Mouse (Mus musculus): ENCODE measurements around the gene Ubxn11. TPM values are rescaled to one million over a fixed set of nuclear protein-coding genes. Genes with fewer than 3 reads are reported as not detected.
"Not testable (repeated sequence)": the region's sequence is repeated elsewhere in the genome, so short reads cannot be mapped to it uniquely, and the experiment has no call there.

Ubxn11 gene
- total and polyA plus RNA-seq, 2 experiments = 0.09 to 0.66 TPM

- 69% methylated on average over 6 of the region's 6 CpGs for WGBS
- Histone ChIP-seq H3K36me3 (ENCODE audit: control insufficient read depth, insufficient read depth, low read length) (peaks cover 24% of the 10 kb centered on the region), H3K79me2 (ENCODE audit: control insufficient read depth, insufficient read depth, low read length) (no peaks in the 10 kb centered on the region), H3K9ac (ENCODE audit: low read depth, low read length) (no peak overlapping the region), H3K27ac (replicated peaks; ENCODE audit: insufficient read depth, low read depth, low read length) (0 out of 2 replicates have a peak overlapping the region, but pooled peaks have one; percentile 5), H3K27me3 (ENCODE audit: control insufficient read depth, insufficient read depth, low read length) (no peaks in the 10 kb centered on the region), H3K4me3 (ENCODE audit: insufficient read depth, low read depth, low read length) (no peak overlapping the region), H3K4me1 (ENCODE audit: control insufficient read depth, insufficient read depth, low read length) (peaks cover 3% of the 10 kb centered on the region; the same call in 1 of the 2 replicates)
- no peak for DNase-seq (ENCODE audit: extremely low read depth, low read depth, low spot score)
- TF ChIP-seq POLR2A (IDR thresholded peaks at IDR 0.05; ENCODE audit: extremely low read depth, insufficient read depth, low read length) (no peak), CTCF (IDR thresholded peaks at IDR 0.05; ENCODE audit: low read depth, low read length) (no peak)
These were observed 27.1 kb downstream of the Ubxn11 start for GRCm38 (mm10) chr4:134129482-134129881.

- Histone ChIP-seq H3K36me3 (ENCODE audit: control insufficient read depth, insufficient read depth, low read length) (peaks cover 43% of the 10 kb centered on the region), H3K4me3 (ENCODE audit: insufficient read depth, low read depth, low read length) (no peak overlapping the region), H3K9ac (ENCODE audit: low read depth, low read length) (no peak overlapping the region), H3K27ac (replicated peaks; ENCODE audit: insufficient read depth, low read depth, low read length) (no peak overlapping the region), H3K4me1 (ENCODE audit: control insufficient read depth, insufficient read depth, low read length) (peaks cover 3% of the 10 kb centered on the region; the same call in 1 of the 2 replicates), H3K27me3 (ENCODE audit: control insufficient read depth, insufficient read depth, low read length) (no peaks in the 10 kb centered on the region), H3K79me2 (ENCODE audit: control insufficient read depth, insufficient read depth, low read length) (no peaks in the 10 kb centered on the region)
- TF ChIP-seq CTCF (IDR thresholded peaks at IDR 0.05; ENCODE audit: low read depth, low read length) = no peak
- TF ChIP-seq POLR2A (IDR thresholded peaks at IDR 0.05; ENCODE audit: extremely low read depth, insufficient read depth, low read length) = no peak
- 82% methylated on average over 3 of the region's 3 CpGs for WGBS
- no peak for DNase-seq (ENCODE audit: extremely low read depth, low read depth, low spot score)
These were observed 29.7 kb downstream of the Ubxn11 start for GRCm38 (mm10) chr4:134132117-134132516.

- Histone ChIP-seq H3K4me3 (ENCODE audit: insufficient read depth, low read depth, low read length) (no peak overlapping the region), H3K27ac (replicated peaks; ENCODE audit: insufficient read depth, low read depth, low read length) (no peak overlapping the region), H3K27me3 (ENCODE audit: control insufficient read depth, insufficient read depth, low read length) (no peaks in the 10 kb centered on the region), H3K79me2 (ENCODE audit: control insufficient read depth, insufficient read depth, low read length) (no peaks in the 10 kb centered on the region), H3K9ac (ENCODE audit: low read depth, low read length) (no peak overlapping the region), H3K36me3 (ENCODE audit: control insufficient read depth, insufficient read depth, low read length) (peaks cover 48% of the 10 kb centered on the region), H3K4me1 (ENCODE audit: control insufficient read depth, insufficient read depth, low read length) (peaks cover 3% of the 10 kb centered on the region; the same call in 1 of the 2 replicates)
- TF ChIP-seq POLR2A (IDR thresholded peaks at IDR 0.05; ENCODE audit: extremely low read depth, insufficient read depth, low read length) (no peak), CTCF (IDR thresholded peaks at IDR 0.05; ENCODE audit: low read depth, low read length) (no peak)
- DNase-seq (ENCODE audit: extremely low read depth, low read depth, low spot score) = no peak
- 76% methylated on average over 8 of the region's 8 CpGs for WGBS
These were observed 30.2 kb downstream of the Ubxn11 start for GRCm38 (mm10) chr4:134132519-134133095.

GRCm38 (mm10) chr4:134136280-134136926, 34.0 kb downstream of the Ubxn11 start:
- H3K27me3 ChIP-seq (ENCODE audit: control insufficient read depth, insufficient read depth, low read length) = no peaks in the 10 kb centered on the region
- 74% methylated on average over 3 of the region's 3 CpGs for WGBS
- H3K4me1 ChIP-seq (ENCODE audit: control insufficient read depth, insufficient read depth, low read length) = no peaks in the 10 kb centered on the region
- no peak overlapping the region for H3K27ac ChIP-seq (replicated peaks; ENCODE audit: insufficient read depth, low read depth, low read length)
- no peak overlapping the region for H3K9ac ChIP-seq (ENCODE audit: low read depth, low read length)
- no peaks in the 10 kb centered on the region for H3K79me2 ChIP-seq (ENCODE audit: control insufficient read depth, insufficient read depth, low read length)
- no peak for DNase-seq (ENCODE audit: extremely low read depth, low read depth, low spot score)
- no peak overlapping the region for H3K4me3 ChIP-seq (ENCODE audit: insufficient read depth, low read depth, low read length)
- TF ChIP-seq CTCF (IDR thresholded peaks at IDR 0.05; ENCODE audit: low read depth, low read length) = no peak
- TF ChIP-seq POLR2A (IDR thresholded peaks at IDR 0.05; ENCODE audit: extremely low read depth, insufficient read depth, low read length) = no peak
- H3K36me3 ChIP-seq (ENCODE audit: control insufficient read depth, insufficient read depth, low read length) = peaks cover 57% of the 10 kb centered on the region

GRCm38 (mm10) chr4:134138857-134139256, 36.5 kb downstream of the Ubxn11 start:
- peaks cover 66% of the 10 kb centered on the region for H3K36me3 ChIP-seq (ENCODE audit: control insufficient read depth, insufficient read depth, low read length)
- peak; percentile 47; the same call in 1 of the 2 replicates for TF ChIP-seq CTCF (IDR thresholded peaks at IDR 0.05; ENCODE audit: low read depth, low read length)
- TF ChIP-seq POLR2A (IDR thresholded peaks at IDR 0.05; ENCODE audit: extremely low read depth, insufficient read depth, low read length) = no peak
- no peak overlapping the region for H3K9ac ChIP-seq (ENCODE audit: low read depth, low read length)
- WGBS = 72% methylated on average over 2 of the region's 2 CpGs
- H3K4me1 ChIP-seq (ENCODE audit: control insufficient read depth, insufficient read depth, low read length) = no peaks in the 10 kb centered on the region
- no peak overlapping the region for H3K27ac ChIP-seq (replicated peaks; ENCODE audit: insufficient read depth, low read depth, low read length)
- no peak for DNase-seq (ENCODE audit: extremely low read depth, low read depth, low spot score)
- H3K27me3 ChIP-seq (ENCODE audit: control insufficient read depth, insufficient read depth, low read length) = no peaks in the 10 kb centered on the region
- H3K79me2 ChIP-seq (ENCODE audit: control insufficient read depth, insufficient read depth, low read length) = no peaks in the 10 kb centered on the region
- no peak overlapping the region for H3K4me3 ChIP-seq (ENCODE audit: insufficient read depth, low read depth, low read length)

- DNase-seq (ENCODE audit: extremely low read depth, low read depth, low spot score); H3K9ac ChIP-seq (ENCODE audit: low read depth, low read length); H3K4me1 ChIP-seq (ENCODE audit: control insufficient read depth, insufficient read depth, low read length); H3K4me3 ChIP-seq (ENCODE audit: insufficient read depth, low read depth, low read length); H3K79me2 ChIP-seq (ENCODE audit: control insufficient read depth, insufficient read depth, low read length); H3K27ac ChIP-seq (replicated peaks; ENCODE audit: insufficient read depth, low read depth, low read length); H3K27me3 ChIP-seq (ENCODE audit: control insufficient read depth, insufficient read depth, low read length): not testable (repeated sequence)
- WGBS = 81% methylated on average over 5 of the region's 5 CpGs
- H3K36me3 ChIP-seq (ENCODE audit: control insufficient read depth, insufficient read depth, low read length) = peaks cover 65% of the 10 kb centered on the region
These were observed 41.9 kb downstream of the Ubxn11 start for GRCm38 (mm10) chr4:134144297-134144696.
